Mouse (Mus musculus): Measurements from ENCODE around the gene Edaradd. TPM values are rescaled to one million over a fixed set of nuclear protein-coding genes. Genes with fewer than 3 reads are reported as not detected.

Gene Edaradd
- 0.93 and 1.6 TPM in 2 replicates for polyA plus RNA-seq (2015; fragmentation: Nextera tagmentation; extraction: Ambion mirVana)

DNA sequence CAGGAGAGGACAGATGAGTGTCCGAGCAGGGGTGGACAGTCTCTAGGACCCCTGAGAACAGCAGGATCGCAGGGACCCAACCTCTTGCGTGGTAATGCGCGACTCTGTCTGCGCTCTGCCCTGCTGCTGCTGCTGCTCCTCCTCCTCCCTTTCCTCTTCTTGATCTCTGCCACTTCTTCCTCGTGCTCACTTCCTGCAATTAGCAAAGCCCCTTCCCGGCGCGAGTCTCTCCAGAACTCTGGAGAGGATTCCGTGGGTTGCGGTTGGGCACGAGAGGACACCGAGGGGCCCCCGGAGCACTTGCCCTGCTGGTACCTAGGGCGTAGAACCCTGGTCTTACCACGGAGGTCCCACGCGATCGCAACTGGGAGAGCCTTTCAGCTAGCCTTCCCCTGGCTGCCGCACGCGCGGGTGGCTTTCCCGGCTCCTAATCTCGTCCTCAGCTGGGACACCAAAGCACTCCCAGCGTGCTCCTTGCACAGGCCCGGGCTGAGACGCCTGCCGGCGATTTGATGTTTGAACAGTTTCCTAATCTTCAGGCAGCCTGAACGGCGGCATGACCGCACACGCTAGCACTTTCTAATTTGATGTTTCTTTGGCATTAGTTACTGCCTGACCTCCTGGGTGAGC is at the start of gene Edaradd:
Edaradd (minus strand) TSS at position 484 of the 630 bp plus-strand sequence.
- Histone ChIP-seq H3K27ac (no peak within 1 kb of the TSS), H3K36me3 (no peaks in the 10 kb centered on the region), H3K4me1 (replicated peaks) (peaks cover 13% of the 10 kb centered on the region; the same call in 1 of the 2 replicates), H3K9me3 (no peaks in the 10 kb centered on the region), H3K4me3 (peak within 1 kb of the TSS; percentile 51), H3K27me3 (peaks cover 25% of the 10 kb centered on the region), H3K9ac (peak within 1 kb of the TSS; percentile 72), H3K4me2 (peak within 1 kb of the TSS; percentile 90)
- peak; percentile 81 for ATAC-seq (ENCODE audit: low FRiP score)
- under 1% methylated on average over 35 of the region's 35 CpGs for WGBS

DNA sequence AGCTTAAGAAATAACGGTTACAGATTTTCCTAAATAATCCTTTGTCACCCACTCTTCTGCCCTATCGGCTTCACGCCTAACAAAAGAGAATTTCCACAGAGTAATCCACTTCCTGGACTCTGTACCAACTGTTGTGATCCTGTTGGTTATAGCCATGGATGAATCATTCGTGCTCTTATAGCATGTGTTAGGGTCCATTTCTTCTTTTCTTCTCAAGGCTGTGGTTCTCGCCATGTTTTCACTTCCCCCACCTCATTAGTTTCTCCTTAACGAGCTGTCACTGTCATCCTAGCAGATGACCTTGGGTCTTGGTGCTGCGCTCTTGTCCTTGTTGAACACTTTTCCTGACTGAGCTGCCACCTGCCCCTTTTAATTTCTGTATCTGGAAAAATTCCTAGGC is 49.5 kb upstream of the Edaradd start:
- H3K9me3 ChIP-seq = no peaks in the 10 kb centered on the region
- no peak overlapping the region for H3K4me3 ChIP-seq
- no peaks in the 10 kb centered on the region for H3K27me3 ChIP-seq
- no peak for ATAC-seq (ENCODE audit: low FRiP score)
- H3K27ac ChIP-seq = no peak overlapping the region
- H3K4me2 ChIP-seq = no peak overlapping the region
- WGBS = 85% methylated on average over 7 of the region's 7 CpGs
- H3K4me1 ChIP-seq (replicated peaks) = peaks cover 15% of the 10 kb centered on the region
- no peaks in the 10 kb centered on the region for H3K36me3 ChIP-seq
- H3K9ac ChIP-seq = no peak overlapping the region

DNA sequence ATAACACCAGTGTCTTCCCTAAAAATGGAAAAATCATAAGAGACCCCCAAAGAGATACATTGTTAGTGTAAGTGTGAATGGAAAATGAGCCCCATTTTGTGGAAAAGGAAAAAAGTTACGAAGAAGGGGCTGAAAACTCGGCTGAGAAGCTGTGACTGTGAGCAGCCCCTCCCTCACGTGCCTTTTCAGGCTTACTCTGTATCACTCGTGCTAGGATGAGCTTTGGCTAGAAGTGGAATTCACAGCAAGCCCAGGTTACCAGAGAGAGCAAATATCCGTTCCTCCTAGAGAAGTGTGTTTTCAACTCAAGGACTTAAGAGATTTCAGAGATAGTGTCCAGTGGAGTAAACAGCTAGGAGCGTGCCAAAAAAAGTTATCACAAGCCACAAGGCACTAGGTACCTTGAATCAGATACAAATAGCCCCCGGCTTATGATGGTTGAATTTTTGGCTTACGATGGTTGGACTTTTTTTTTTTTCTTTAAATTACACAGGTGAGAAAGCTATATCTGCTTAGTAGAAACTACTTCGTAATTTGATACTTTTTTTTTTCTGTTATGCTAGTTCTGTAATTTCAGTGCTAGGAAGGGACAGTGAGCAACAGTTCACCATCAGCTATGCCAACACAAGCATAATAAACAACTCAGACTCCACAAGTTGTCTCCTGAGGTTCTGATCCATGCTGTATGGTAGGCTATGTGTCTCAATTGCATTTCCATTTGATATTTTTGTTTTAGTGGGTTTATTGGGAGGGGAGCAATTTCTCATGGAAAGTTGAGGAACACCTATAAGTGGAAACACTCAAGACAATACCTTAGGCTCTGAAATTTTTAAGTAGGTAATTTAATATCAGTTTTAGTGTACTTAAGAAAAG is 48.6 kb upstream of the Edaradd start:
- no peak overlapping the region for H3K27ac ChIP-seq
- H3K9ac ChIP-seq = no peak overlapping the region
- no peak overlapping the region for H3K4me3 ChIP-seq
- ATAC-seq (ENCODE audit: low FRiP score) = no peak
- no peaks in the 10 kb centered on the region for H3K27me3 ChIP-seq
- peaks cover 15% of the 10 kb centered on the region for H3K4me1 ChIP-seq (replicated peaks)
- 76% methylated on average over 9 of the region's 9 CpGs for WGBS
- H3K9me3 ChIP-seq = no peaks in the 10 kb centered on the region
- no peak overlapping the region for H3K4me2 ChIP-seq
- H3K36me3 ChIP-seq = no peaks in the 10 kb centered on the region

DNA sequence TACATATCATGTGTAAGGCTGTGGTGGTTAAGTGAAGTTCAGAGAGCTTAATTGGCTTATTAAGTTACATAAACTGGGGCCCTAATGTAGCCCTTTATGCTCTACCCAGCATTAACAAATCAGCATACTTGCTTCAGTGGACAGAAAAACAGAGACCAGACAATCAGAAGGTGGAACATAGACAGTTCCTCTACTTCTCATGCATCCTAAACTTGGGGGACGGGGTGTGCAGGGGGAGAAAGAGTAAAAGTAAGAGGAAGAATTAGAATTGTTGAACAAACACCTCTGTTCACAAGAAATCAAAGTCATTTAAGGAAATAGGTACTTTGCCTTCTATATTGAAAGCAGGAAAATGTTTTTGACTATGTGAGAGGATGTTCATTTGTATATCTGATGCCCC is 47.7 kb upstream of the Edaradd start:
- H3K27ac ChIP-seq = no peak overlapping the region
- no peak overlapping the region for H3K4me2 ChIP-seq
- peaks cover 15% of the 10 kb centered on the region for H3K4me1 ChIP-seq (replicated peaks)
- H3K36me3 ChIP-seq = no peaks in the 10 kb centered on the region
- WGBS = 88% methylated on average over 1 of the region's 1 CpGs
- H3K27me3 ChIP-seq = no peaks in the 10 kb centered on the region
- no peak overlapping the region for H3K9ac ChIP-seq
- H3K9me3 ChIP-seq = no peaks in the 10 kb centered on the region
- no peak overlapping the region for H3K4me3 ChIP-seq
- no peak for ATAC-seq (ENCODE audit: low FRiP score)

DNA sequence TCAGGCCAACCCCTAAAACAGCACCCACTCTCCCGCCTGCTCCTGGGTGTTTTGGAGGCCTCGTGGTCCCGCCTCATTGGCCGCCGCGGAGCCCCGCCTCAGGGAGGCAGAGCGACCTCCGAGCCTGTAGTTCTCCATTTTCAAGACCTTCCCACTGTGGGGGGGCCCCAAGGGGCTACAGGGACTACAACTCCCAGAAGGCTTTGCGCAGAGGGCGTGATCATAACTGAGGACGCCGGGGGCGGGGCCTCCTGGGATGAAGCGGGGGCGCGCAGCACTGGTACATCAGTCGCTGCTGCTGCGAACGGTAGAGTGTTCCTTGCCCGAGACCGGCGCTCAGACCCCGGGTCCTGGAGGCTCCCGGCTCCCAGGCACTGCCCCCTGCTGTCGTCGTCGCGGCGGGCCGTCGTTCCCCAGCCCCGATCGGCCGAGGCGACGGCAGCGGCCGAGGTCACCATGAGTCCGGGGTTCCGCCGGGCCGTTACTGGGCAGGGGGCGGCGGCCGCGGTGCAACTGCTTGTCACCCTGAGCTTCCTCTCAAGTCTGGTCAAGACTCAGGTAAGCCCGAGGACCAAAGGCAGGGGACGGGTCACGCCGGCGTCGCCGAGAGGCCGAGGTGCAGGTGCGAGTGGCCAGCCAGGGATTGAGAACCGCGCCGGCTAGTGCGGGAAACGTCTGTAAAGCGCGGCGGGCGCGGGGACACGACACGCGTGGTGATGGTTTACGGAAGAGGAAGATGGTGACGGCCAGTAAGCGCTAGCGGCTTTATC is 45.6 kb upstream of the Edaradd start, which contains the start of gene Ero1lb:
Ero1lb (plus strand) TSS at position 254 of the 770 bp plus-strand sequence.
- Histone ChIP-seq H3K4me2 (peak within 1 kb of the TSS; percentile 71), H3K4me3 (peak within 1 kb of the TSS; percentile 77), H3K9me3 (no peaks in the 10 kb centered on the region), H3K9ac (peak within 1 kb of the TSS; percentile 84), H3K4me1 (replicated peaks) (peaks cover 15% of the 10 kb centered on the region), H3K27me3 (no peaks in the 10 kb centered on the region), H3K27ac (peak within 1 kb of the TSS; percentile 64), H3K36me3 (no peaks in the 10 kb centered on the region)
- WGBS = under 1% methylated on average over 73 of the region's 73 CpGs
- ATAC-seq (ENCODE audit: low FRiP score) = peak; percentile 98

DNA sequence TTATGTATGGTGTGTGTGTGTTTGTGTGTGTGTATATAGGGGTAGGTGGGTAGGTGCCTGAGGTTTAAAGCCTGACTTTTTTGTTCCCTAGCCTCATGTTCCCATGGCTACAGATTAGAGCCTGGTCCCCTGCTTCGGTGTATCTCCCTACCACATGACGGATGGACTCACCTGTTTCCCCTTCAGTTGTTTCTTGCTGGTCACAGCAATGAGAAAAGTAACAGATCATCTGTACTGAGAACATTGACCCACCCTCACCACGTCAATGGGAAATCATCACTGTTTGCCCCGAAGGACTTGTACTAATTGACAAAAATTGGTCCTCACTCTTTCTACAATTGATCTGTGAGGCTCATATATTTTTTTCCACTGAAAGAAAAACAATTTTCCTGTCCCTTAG is 42.0 kb upstream of the Edaradd start:
- H3K4me3 ChIP-seq = no peak overlapping the region
- 80% methylated on average over 4 of the region's 4 CpGs for WGBS
- H3K9me3 ChIP-seq = no peaks in the 10 kb centered on the region
- no peak for ATAC-seq (ENCODE audit: low FRiP score)
- no peak overlapping the region for H3K9ac ChIP-seq
- no peak overlapping the region for H3K27ac ChIP-seq
- H3K4me1 ChIP-seq (replicated peaks) = peaks cover 15% of the 10 kb centered on the region
- no peaks in the 10 kb centered on the region for H3K36me3 ChIP-seq
- no peak overlapping the region for H3K4me2 ChIP-seq
- H3K27me3 ChIP-seq = no peaks in the 10 kb centered on the region

DNA sequence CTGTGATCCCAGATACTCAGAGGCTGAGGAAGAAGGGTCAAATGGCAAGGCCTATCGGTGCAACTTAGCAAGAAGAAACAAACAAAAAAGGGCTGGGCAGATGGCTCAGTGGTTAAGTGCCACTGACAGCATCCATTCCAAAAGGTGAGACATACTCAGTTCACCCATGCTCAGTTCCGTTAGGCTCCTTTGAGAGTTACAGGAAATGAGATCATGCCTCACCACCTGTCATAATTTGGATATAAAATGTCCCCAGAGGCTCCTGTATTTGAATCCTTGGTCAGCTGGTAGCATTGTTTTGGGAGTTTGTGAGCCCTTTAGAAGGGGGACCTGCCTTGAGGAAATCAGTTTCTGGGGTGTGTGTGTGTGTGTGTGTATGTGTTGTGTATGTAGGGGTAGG is 41.5 kb upstream of the Edaradd start:
- Histone ChIP-seq H3K4me2 (no peak overlapping the region), H3K27ac (no peak overlapping the region), H3K36me3 (no peaks in the 10 kb centered on the region), H3K4me1 (replicated peaks) (peaks cover 9% of the 10 kb centered on the region), H3K27me3 (no peaks in the 10 kb centered on the region), H3K9me3 (no peaks in the 10 kb centered on the region), H3K4me3 (no peak overlapping the region), H3K9ac (no peak overlapping the region)
- no peak for ATAC-seq (ENCODE audit: low FRiP score)
- 78% methylated on average over 2 of the region's 2 CpGs for WGBS

DNA sequence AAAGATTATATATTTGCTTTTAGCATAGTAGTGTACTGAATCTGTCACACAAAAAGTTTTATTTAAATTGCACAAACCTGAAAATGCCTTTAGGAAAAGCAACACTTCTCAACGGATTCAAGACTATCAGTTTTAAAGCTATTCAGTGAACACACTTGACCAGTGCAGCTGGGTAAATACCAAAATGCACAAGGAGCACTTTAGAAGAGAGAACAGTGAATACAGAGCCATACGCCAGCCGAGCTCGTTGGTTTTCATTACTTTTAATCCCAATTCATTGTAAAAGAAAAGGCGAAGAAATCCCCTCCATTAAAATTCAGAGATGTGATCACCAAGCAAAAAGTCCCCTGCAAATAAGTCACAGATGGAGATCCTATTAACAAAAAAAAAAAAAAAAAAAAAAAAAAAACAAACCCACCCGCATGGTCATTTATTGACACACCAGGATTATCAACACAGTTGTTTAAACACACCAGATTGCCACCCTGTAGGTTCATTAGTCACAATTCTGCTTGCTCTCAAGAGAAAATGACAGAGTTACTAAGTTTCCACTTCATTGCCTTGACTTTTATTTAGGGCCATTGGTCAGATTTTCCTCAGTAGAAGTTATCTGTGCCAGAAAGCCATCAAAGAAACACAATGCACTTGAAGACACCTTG is 39.4 kb upstream of the Edaradd start:
- no peak overlapping the region for H3K9ac ChIP-seq
- no peak for ATAC-seq (ENCODE audit: low FRiP score)
- WGBS = 66% methylated on average over 6 of the region's 6 CpGs

DNA sequence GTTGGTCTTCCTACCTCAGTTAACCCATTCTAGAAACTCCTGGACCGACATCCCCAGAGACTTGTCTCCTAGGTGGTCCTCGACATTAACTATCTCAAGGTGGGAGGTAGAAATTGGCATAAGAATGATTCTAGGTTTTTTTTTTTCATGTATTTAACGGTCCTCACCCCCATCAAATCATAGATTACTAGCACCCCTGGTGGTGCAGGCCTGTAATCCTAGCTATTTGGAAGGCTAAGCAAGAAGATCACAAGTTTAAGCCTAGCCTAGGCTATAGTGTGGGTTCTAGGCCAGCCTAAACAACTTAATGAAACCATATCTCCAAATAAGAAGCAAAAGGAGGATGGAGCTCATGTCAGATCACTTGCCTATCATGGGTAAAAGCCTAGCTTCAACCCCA is 38.8 kb upstream of the Edaradd start:
- H3K4me1 ChIP-seq (replicated peaks) = no peaks in the 10 kb centered on the region
- no peaks in the 10 kb centered on the region for H3K36me3 ChIP-seq
- no peaks in the 10 kb centered on the region for H3K9me3 ChIP-seq
- H3K4me3 ChIP-seq = no peak overlapping the region
- no peak overlapping the region for H3K4me2 ChIP-seq
- no peak overlapping the region for H3K27ac ChIP-seq
- H3K9ac ChIP-seq = no peak overlapping the region
- no peaks in the 10 kb centered on the region for H3K27me3 ChIP-seq
- WGBS = 49% methylated on average over 3 of the region's 3 CpGs
- no peak for ATAC-seq (ENCODE audit: low FRiP score)

More for the DNA sequence above, 39.4 kb upstream of the Edaradd start:
- Histone ChIP-seq H3K27me3 (no peaks in the 10 kb centered on the region), H3K4me2 (no peak overlapping the region), H3K9me3 (no peaks in the 10 kb centered on the region), H3K36me3 (no peaks in the 10 kb centered on the region), H3K27ac (no peak overlapping the region), H3K4me3 (no peak overlapping the region), H3K4me1 (replicated peaks) (no peaks in the 10 kb centered on the region)

DNA sequence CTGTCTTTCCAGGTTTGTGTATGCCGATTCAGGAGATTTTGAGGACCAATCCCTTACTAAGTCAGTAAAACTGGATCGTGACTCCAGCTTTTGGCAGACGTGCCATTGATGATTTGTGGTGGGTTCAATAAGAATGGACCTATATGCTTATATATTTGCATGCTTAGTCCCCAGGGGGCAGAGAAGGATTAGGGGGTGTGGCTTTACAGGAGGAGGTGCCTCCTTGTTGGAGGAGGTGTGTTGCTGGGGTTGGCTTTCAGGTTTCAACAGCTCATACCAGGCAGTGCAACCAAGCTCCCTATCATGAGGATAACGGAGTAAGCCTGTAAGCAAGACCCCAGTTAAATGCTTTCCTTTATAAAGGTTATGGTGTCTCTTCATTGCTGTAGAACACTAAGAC is 34.0 kb upstream of the Edaradd start:
- H3K27ac ChIP-seq = no peak overlapping the region
- 72% methylated on average over 4 of the region's 4 CpGs for WGBS
- no peak for ATAC-seq (ENCODE audit: low FRiP score)
- no peaks in the 10 kb centered on the region for H3K36me3 ChIP-seq
- H3K27me3 ChIP-seq = no peaks in the 10 kb centered on the region
- no peak overlapping the region for H3K4me2 ChIP-seq
- H3K4me1 ChIP-seq (replicated peaks) = no peaks in the 10 kb centered on the region
- H3K4me3 ChIP-seq = no peak overlapping the region
- H3K9me3 ChIP-seq = no peaks in the 10 kb centered on the region
- H3K9ac ChIP-seq = no peak overlapping the region

DNA sequence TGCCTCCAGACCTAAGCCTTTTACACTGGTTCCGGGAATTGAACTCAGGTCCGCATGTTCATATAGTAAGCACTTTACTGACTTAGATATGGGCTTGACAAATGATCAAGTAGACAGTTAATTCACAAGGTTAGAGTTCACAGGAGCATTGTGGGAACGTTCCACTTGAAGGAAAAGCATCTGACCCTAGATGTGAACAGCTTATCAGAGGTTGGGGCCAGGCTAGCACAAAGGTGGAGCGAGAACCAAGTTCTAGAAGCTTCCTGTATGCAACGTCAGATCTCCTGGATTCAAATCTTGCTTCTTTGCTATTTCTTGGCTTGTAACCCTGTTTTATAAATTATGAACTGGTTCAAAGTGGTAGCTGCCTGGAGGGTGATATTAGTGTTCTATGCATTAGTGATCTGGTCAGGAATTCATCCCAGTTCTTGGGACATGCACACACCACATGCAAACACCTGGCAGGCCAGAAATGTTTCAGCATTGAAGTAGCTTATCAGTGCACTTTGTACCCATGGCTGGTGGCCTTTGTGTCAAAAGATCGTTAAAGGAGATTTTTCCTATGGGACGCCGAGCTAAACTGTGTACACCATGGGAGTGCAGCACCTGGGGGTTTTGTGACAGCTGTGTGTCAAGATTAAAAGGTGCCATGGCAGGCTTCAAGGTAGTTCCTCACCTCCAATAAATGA is 23.8 kb upstream of the Edaradd start:
- WGBS = 91% methylated on average over 8 of the region's 8 CpGs
- ATAC-seq (ENCODE audit: low FRiP score) = no peak

More for the DNA sequence above, 23.8 kb upstream of the Edaradd start:
- H3K27me3 ChIP-seq = peaks cover 13% of the 10 kb centered on the region; the same call in 1 of the 2 replicates
- H3K4me1 ChIP-seq (replicated peaks) = peaks cover 11% of the 10 kb centered on the region
- H3K27ac ChIP-seq = no peak overlapping the region
- H3K9me3 ChIP-seq = no peaks in the 10 kb centered on the region
- no peak overlapping the region for H3K4me3 ChIP-seq
- no peaks in the 10 kb centered on the region for H3K36me3 ChIP-seq
- H3K4me2 ChIP-seq = no peak overlapping the region
- no peak overlapping the region for H3K9ac ChIP-seq
